25 mouse cellular contexts compared by ENCODE assay signal in the genomic region with DNA sequence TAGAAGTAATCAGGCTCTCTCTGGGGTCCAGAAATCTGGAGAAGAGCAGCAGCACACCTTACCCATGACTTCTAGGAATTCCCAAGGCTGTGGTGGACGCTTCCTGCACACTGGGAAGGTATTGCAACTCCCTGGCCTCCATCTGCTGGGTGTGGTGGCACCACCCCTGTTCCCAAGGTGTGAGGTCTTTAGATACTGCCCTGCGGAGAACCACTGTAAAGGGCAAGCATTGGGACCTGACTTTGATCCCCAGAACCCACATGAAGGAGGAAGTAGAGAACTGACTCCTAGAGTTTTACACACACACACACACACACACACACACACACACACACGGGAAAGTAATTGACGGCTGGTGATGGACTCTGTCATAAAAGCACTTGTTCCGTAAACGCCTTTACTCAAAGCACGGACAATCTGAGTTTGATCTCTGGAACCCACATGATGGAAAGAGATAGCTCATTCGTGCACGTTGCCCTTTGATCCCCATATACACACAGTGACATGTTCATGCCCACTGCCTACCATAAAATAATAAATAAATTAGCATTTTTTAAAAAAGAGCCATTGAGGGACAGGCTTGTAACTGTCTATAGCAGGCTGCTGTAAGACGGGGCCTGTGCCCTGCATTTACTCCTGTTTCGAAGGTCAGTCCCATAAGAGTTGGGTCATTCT. TPM values are rescaled to one million over a fixed set of nuclear protein-coding genes. Genes with fewer than 3 reads are reported as not detected.
A peak's percentile ranks its signal among the peaks of the same experiment; 100 is the strongest.
DNase-seq lines count a peak whose midpoint lies in the region; ATAC-seq and TF ChIP-seq lines count a peak whose summit lies in the region.
"Had no signal": no experiment of that assay in that cellular context is flagged by ENCODE, and none has a peak within 500 bp of the region (broad histone marks: within the 10 kb centered on the region; RNA-seq: fewer than 3 reads in every experiment).

No protein-coding gene starts in this region.

- no peak for TF ChIP-seq POLR2A in cerebellum, adult 2 months (IDR thresholded peaks at IDR 0.05; ENCODE audit: borderline replicate concordance, insufficient read depth, low read length)

- DNase-seq in intestine, embryonic 14.5 days (ENCODE audit: low spot score): no peak
- no peak for DNase-seq in cerebellum, adult 2 months
- DNase-seq in embryo, embryonic 11 days: no peak
- no peak for DNase-seq in right cerebral cortex, postnatal 14 days
- DNase-seq: adrenal gland, postnatal 10 days; adrenal gland, postnatal 36 days; cerebellum, adult 18-20 months; cerebellum, adult 9-11 months; cerebellum, postnatal 25 days; gastrocnemius, postnatal 10 days; gastrocnemius, postnatal 36 days; heart, adult 2 months had no signal

- ATAC-seq in intestine, embryonic 14.5 days (replicated peaks; ENCODE audit: low FRiP score, low TSS enrichment, low read depth): peak; percentile 70
- ATAC-seq in intestine, postnatal 0 days: peak; percentile 91
- ATAC-seq in stomach, embryonic 15.5 days (ENCODE audit: insufficient read depth, low FRiP score, low read depth): peak; percentile 45; the same call in 1 of the 2 replicates
- ATAC-seq: activated CD4-positive, CD25-positive, alpha-beta regulatory T cell, adult 4 months; forebrain, embryonic 13.5 days; forebrain, embryonic 16.5 days had no signal

- WGBS in intestine, embryonic 14.5 days: 67% methylated on average over 11 of the region's 11 CpGs
- WGBS in intestine, postnatal 0 days: 40% methylated on average over 11 of the region's 11 CpGs
- WGBS in stomach, embryonic 15.5 days: 72% methylated on average over 11 of the region's 11 CpGs
- 89% methylated on average over 11 of the region's 11 CpGs for WGBS in cerebellum, adult 2 months

- H3K4me2 ChIP-seq in intestine, embryonic 14.5 days (ENCODE audit: low read length): no peak overlapping the region
- H3K4me2 ChIP-seq in intestine, postnatal 0 days (replicated peaks; ENCODE audit: low read depth): peak overlapping the region; percentile 24
- no peak overlapping the region for H3K4me2 ChIP-seq in stomach, embryonic 15.5 days
- H3K4me2 ChIP-seq: embryonic facial prominence, embryonic 13.5 days; forebrain, embryonic 13.5 days; heart, embryonic 13.5 days; hindbrain, embryonic 12.5 days; hindbrain, embryonic 15.5 days had no signal

- no peaks in the 10 kb centered on the region for H3K36me3 ChIP-seq in intestine, embryonic 14.5 days (ENCODE audit: control insufficient read depth, insufficient read depth, low read length)
- H3K36me3 ChIP-seq in intestine, postnatal 0 days (ENCODE audit: control insufficient read depth, insufficient read depth): peaks cover 4% of the 10 kb centered on the region; the same call in 1 of the 2 replicates
- no peaks in the 10 kb centered on the region for H3K36me3 ChIP-seq in stomach, embryonic 15.5 days
- H3K36me3 ChIP-seq: embryonic facial prominence, embryonic 10.5 days; embryonic facial prominence, embryonic 13.5 days; heart, embryonic 10.5 days; hindbrain, embryonic 12.5 days; hindbrain, embryonic 15.5 days had no signal

- H3K27ac ChIP-seq in intestine, embryonic 14.5 days (ENCODE audit: low read depth): no peak overlapping the region
- peak overlapping the region; percentile 88 for H3K27ac ChIP-seq in intestine, postnatal 0 days (ENCODE audit: low read depth, low read length)
- no peak overlapping the region for H3K27ac ChIP-seq in stomach, embryonic 15.5 days
- no peak overlapping the region for H3K27ac ChIP-seq in cerebellum, adult 2 months (ENCODE audit: insufficient read depth, low read length)
- H3K27ac ChIP-seq: embryonic facial prominence, embryonic 10.5 days; embryonic facial prominence, embryonic 13.5 days; forebrain, embryonic 13.5 days; heart, adult 2 months; heart, embryonic 10.5 days; heart, embryonic 13.5 days; hindbrain, embryonic 12.5 days; hindbrain, embryonic 15.5 days had no signal

- H3K9ac ChIP-seq in intestine, embryonic 14.5 days (ENCODE audit: low read length): no peak overlapping the region
- H3K9ac ChIP-seq in intestine, postnatal 0 days (ENCODE audit: low read depth, low read length): no peak overlapping the region
- H3K9ac ChIP-seq in stomach, embryonic 15.5 days: no peak overlapping the region
- H3K9ac ChIP-seq: embryonic facial prominence, embryonic 13.5 days; forebrain, embryonic 13.5 days; heart, embryonic 13.5 days; hindbrain, embryonic 12.5 days; hindbrain, embryonic 15.5 days had no signal

- no peak overlapping the region for H3K4me3 ChIP-seq in intestine, embryonic 14.5 days (ENCODE audit: low read depth, low read length)
- H3K4me3 ChIP-seq in intestine, postnatal 0 days (ENCODE audit: low read depth, low read length): no peak overlapping the region
- H3K4me3 ChIP-seq in stomach, embryonic 15.5 days (replicated peaks): no peak overlapping the region
- H3K4me3 ChIP-seq in cerebellum, adult 2 months (replicated peaks; ENCODE audit: insufficient read depth, low read depth, low read length): no peak overlapping the region
- H3K4me3 ChIP-seq: embryonic facial prominence, embryonic 10.5 days; embryonic facial prominence, embryonic 13.5 days; erythroblast, embryonic 14.5 days; forebrain, embryonic 13.5 days; heart, adult 2 months; heart, embryonic 10.5 days; heart, embryonic 13.5 days; hindbrain, embryonic 12.5 days; hindbrain, embryonic 15.5 days had no signal

- peaks cover 2% of the 10 kb centered on the region; the same call in 1 of the 2 replicates for H3K4me1 ChIP-seq in intestine, embryonic 14.5 days (replicated peaks; ENCODE audit: control insufficient read depth, insufficient read depth, low read length)
- H3K4me1 ChIP-seq in intestine, postnatal 0 days (replicated peaks; ENCODE audit: control insufficient read depth, insufficient read depth, low read length): peaks cover 7% of the 10 kb centered on the region; the same call in 1 of the 2 replicates
- no peaks in the 10 kb centered on the region for H3K4me1 ChIP-seq in stomach, embryonic 15.5 days
- H3K4me1 ChIP-seq in cerebellum, adult 2 months (ENCODE audit: control insufficient read depth, insufficient read depth, low read length): no peaks in the 10 kb centered on the region
- H3K4me1 ChIP-seq: embryonic facial prominence, embryonic 13.5 days; heart, embryonic 13.5 days had no signal

- H3K27me3 ChIP-seq in intestine, embryonic 14.5 days (replicated peaks; ENCODE audit: control insufficient read depth, insufficient read depth, low read length): no peaks in the 10 kb centered on the region
- no peaks in the 10 kb centered on the region for H3K27me3 ChIP-seq in intestine, postnatal 0 days (replicated peaks; ENCODE audit: control insufficient read depth, insufficient read depth, low read length)
- H3K27me3 ChIP-seq in stomach, embryonic 15.5 days (replicated peaks): 0 out of 2 replicates have a peak, but pooled peaks cover 3% of the 10 kb centered on the region
- no peaks in the 10 kb centered on the region for H3K27me3 ChIP-seq in cerebellum, adult 2 months (ENCODE audit: control insufficient read depth, insufficient read depth, low read length)
- H3K27me3 ChIP-seq: embryonic facial prominence, embryonic 13.5 days; forebrain, embryonic 13.5 days; heart, embryonic 13.5 days; hindbrain, embryonic 15.5 days had no signal

- H3K9me3 ChIP-seq in intestine, embryonic 14.5 days (ENCODE audit: control insufficient read depth, low read length): no peaks in the 10 kb centered on the region
- no peaks in the 10 kb centered on the region for H3K9me3 ChIP-seq in intestine, postnatal 0 days (ENCODE audit: control insufficient read depth)
- no peaks in the 10 kb centered on the region for H3K9me3 ChIP-seq in stomach, embryonic 15.5 days
- H3K9me3 ChIP-seq: embryonic facial prominence, embryonic 10.5 days; embryonic facial prominence, embryonic 13.5 days; forebrain, embryonic 13.5 days; heart, embryonic 10.5 days; heart, embryonic 13.5 days; hindbrain, embryonic 12.5 days; hindbrain, embryonic 15.5 days had no signal

- no peak for TF ChIP-seq CTCF in intestine, postnatal 0 days (IDR thresholded peaks at IDR 0.05; ENCODE audit: low read depth)
- TF ChIP-seq CTCF in cerebellum, adult 2 months (IDR thresholded peaks at IDR 0.05; ENCODE audit: borderline replicate concordance, insufficient read depth, low read depth, low read length): no peak

RNA-seq across cellular contexts. Expression of a gene that starts 34.3 kb away (rescaled TPM):
- 39.8 and 42.3 TPM in 2 replicates for polyA plus RNA-seq in intestine, embryonic 14.5 days (2014; fragmentation: Nextera tagmentation; extraction: Ambion mirVana)
- 52.0 and 54.5 TPM in 2 replicates for polyA plus RNA-seq in intestine, postnatal 0 days (2015; fragmentation: Nextera tagmentation; extraction: Ambion mirVana)
- polyA plus RNA-seq in stomach, embryonic 15.5 days (2015; fragmentation: Nextera tagmentation; extraction: Ambion mirVana): 14.7 and 15.9 TPM in 2 replicates
- 26.7 and 30.4 TPM in 2 replicates for polyA plus RNA-seq in cerebellum, adult 2 months (2012; rRNA removed)

RNA-seq across cellular contexts. Expression of a gene that starts 45.3 kb away (rescaled TPM):
- 0.26 and 0.48 TPM in 2 replicates for polyA plus RNA-seq in intestine, embryonic 14.5 days (2014; fragmentation: Nextera tagmentation; extraction: Ambion mirVana)
- polyA plus RNA-seq in intestine, postnatal 0 days (2015; fragmentation: Nextera tagmentation; extraction: Ambion mirVana): 0.57 and 0.61 TPM in 2 replicates
- polyA plus RNA-seq in stomach, embryonic 15.5 days (2015; fragmentation: Nextera tagmentation; extraction: Ambion mirVana): 0.12 and 0.13 TPM in 2 replicates
- polyA plus RNA-seq in cerebellum, adult 2 months (2012; rRNA removed): not detected in 2 replicates
- polyA plus RNA-seq: activated CD4-positive, CD25-positive, alpha-beta regulatory T cell, adult 4 months; embryonic facial prominence, embryonic 13.5 days; erythroblast, embryonic 14.5 days; heart, adult 2 months; heart, embryonic 10.5 days; heart, embryonic 13.5 days; heart, embryonic 16.5 days had no signal
